Mouse (Mus musculus): ENCODE measurements around the gene BC004004. TPM values are rescaled to one million over a fixed set of nuclear protein-coding genes. Genes with fewer than 3 reads are reported as not detected.
"Not testable (repeated sequence)": the region's sequence is repeated elsewhere in the genome, so short reads cannot be mapped to it uniquely, and the experiment has no call there.

The BC004004 gene
- polyA plus RNA-seq, 1 experiment from 2014 or later: 108 TPM

- not testable (repeated sequence) for H3K27ac ChIP-seq; H3K4me3 ChIP-seq (ENCODE audit: inconsistent target); H3K36me3 ChIP-seq (ENCODE audit: inconsistent target)
- 88% methylated on average over 1 of the region's 2 CpGs for WGBS (ENCODE audit: missing documents)
- peaks cover 47% of the 10 kb centered on the region for H3K79me2 ChIP-seq (ENCODE audit: inconsistent target)
Measured at GRCm38 (mm10) chr17:29267040-29267439, 1.5 kb upstream of the BC004004 start.

GRCm38 (mm10) chr17:29267931-29268681, 482 bp upstream of the BC004004 start:
- 63% methylated on average over 6 of the region's 6 CpGs for WGBS (ENCODE audit: missing documents)
- peak overlapping the region; percentile 12; the same call in 1 of the 2 replicates for H3K4me3 ChIP-seq (ENCODE audit: inconsistent target)
- no peaks in the 10 kb centered on the region for H3K36me3 ChIP-seq (ENCODE audit: inconsistent target)
- H3K27ac ChIP-seq: 0 out of 2 replicates have a peak overlapping the region, but pooled peaks have one; percentile 5
- H3K79me2 ChIP-seq (ENCODE audit: inconsistent target): peaks cover 47% of the 10 kb centered on the region

GRCm38 (mm10) chr17:29269349-29269706, 740 bp downstream of the BC004004 start:
- WGBS (ENCODE audit: missing documents): 9% methylated on average over 9 of the region's 10 CpGs

GRCm38 (mm10) chr17:29270148-29270698, 1.6 kb downstream of the BC004004 start:
- H3K27ac ChIP-seq: no peak overlapping the region
- H3K36me3 ChIP-seq (ENCODE audit: inconsistent target): no peaks in the 10 kb centered on the region
- WGBS (ENCODE audit: missing documents): 88% methylated on average over 9 of the region's 9 CpGs
- no peak overlapping the region for H3K4me3 ChIP-seq (ENCODE audit: inconsistent target)
- peaks cover 61% of the 10 kb centered on the region for H3K79me2 ChIP-seq (ENCODE audit: inconsistent target)

More at GRCm38 (mm10) chr17:29269349-29269706, 740 bp downstream of the BC004004 start:
- peak overlapping the region; percentile 63 for H3K27ac ChIP-seq
- peaks cover 52% of the 10 kb centered on the region for H3K79me2 ChIP-seq (ENCODE audit: inconsistent target)
- no peaks in the 10 kb centered on the region for H3K36me3 ChIP-seq (ENCODE audit: inconsistent target)
- H3K4me3 ChIP-seq (ENCODE audit: inconsistent target): peak overlapping the region; percentile 71

- WGBS (ENCODE audit: missing documents): over 99% methylated on average over 6 of the region's 7 CpGs
- peaks cover 82% of the 10 kb centered on the region for H3K79me2 ChIP-seq (ENCODE audit: inconsistent target)
- H3K4me3 ChIP-seq (ENCODE audit: inconsistent target): no peak overlapping the region
- H3K27ac ChIP-seq: no peak overlapping the region
- H3K36me3 ChIP-seq (ENCODE audit: inconsistent target): peaks cover 5% of the 10 kb centered on the region; the same call in 1 of the 2 replicates
Measured at GRCm38 (mm10) chr17:29273156-29273555, 4.6 kb downstream of the BC004004 start.

GRCm38 (mm10) chr17:29273889-29274288, 5.3 kb downstream of the BC004004 start:
- H3K36me3 ChIP-seq (ENCODE audit: inconsistent target): peaks cover 12% of the 10 kb centered on the region; the same call in 1 of the 2 replicates
- no peak overlapping the region for H3K27ac ChIP-seq
- 89% methylated on average over 11 of the region's 11 CpGs for WGBS (ENCODE audit: missing documents)
- H3K79me2 ChIP-seq (ENCODE audit: inconsistent target): peaks cover 82% of the 10 kb centered on the region
- no peak overlapping the region for H3K4me3 ChIP-seq (ENCODE audit: inconsistent target)

- WGBS (ENCODE audit: missing documents): 100% methylated on average over 4 of the region's 5 CpGs
- Histone ChIP-seq H3K79me2 (ENCODE audit: inconsistent target) (peaks cover 19% of the 10 kb centered on the region; the same call in 1 of the 2 replicates), H3K36me3 (ENCODE audit: inconsistent target) (peaks cover 64% of the 10 kb centered on the region), H3K4me3 (ENCODE audit: inconsistent target) (no peak overlapping the region), H3K27ac (no peak overlapping the region)
Measured at GRCm38 (mm10) chr17:29280422-29280821, 11.8 kb downstream of the BC004004 start.

GRCm38 (mm10) chr17:29281541-29281940, 13.0 kb downstream of the BC004004 start:
- Histone ChIP-seq H3K27ac (no peak overlapping the region), H3K79me2 (ENCODE audit: inconsistent target) (peaks cover 8% of the 10 kb centered on the region; the same call in 1 of the 2 replicates), H3K4me3 (ENCODE audit: inconsistent target) (no peak overlapping the region), H3K36me3 (ENCODE audit: inconsistent target) (peaks cover 68% of the 10 kb centered on the region)
- WGBS (ENCODE audit: missing documents): 93% methylated on average over 5 of the region's 5 CpGs

GRCm38 (mm10) chr17:29282216-29282952, 13.8 kb downstream of the BC004004 start:
- Histone ChIP-seq H3K36me3 (ENCODE audit: inconsistent target) (peaks cover 73% of the 10 kb centered on the region), H3K79me2 (ENCODE audit: inconsistent target) (no peaks in the 10 kb centered on the region; the same call in 1 of the 2 replicates), H3K4me3 (ENCODE audit: inconsistent target) (no peak overlapping the region), H3K27ac (no peak overlapping the region)
- 94% methylated on average over 21 of the region's 21 CpGs for WGBS (ENCODE audit: missing documents)

- Histone ChIP-seq H3K79me2 (ENCODE audit: inconsistent target) (no peaks in the 10 kb centered on the region), H3K4me3 (ENCODE audit: inconsistent target) (no peak overlapping the region), H3K27ac (no peak overlapping the region), H3K36me3 (ENCODE audit: inconsistent target) (peaks cover 43% of the 10 kb centered on the region; the same call in 1 of the 2 replicates)
- WGBS (ENCODE audit: missing documents): 74% methylated on average over 7 of the region's 7 CpGs
Measured at GRCm38 (mm10) chr17:29291793-29292192, 23.2 kb downstream of the BC004004 start.

GRCm38 (mm10) chr17:29292996-29293395, 24.4 kb downstream of the BC004004 start:
- Histone ChIP-seq H3K79me2 (ENCODE audit: inconsistent target) (no peaks in the 10 kb centered on the region), H3K4me3 (ENCODE audit: inconsistent target) (no peak overlapping the region)
- 69% methylated on average over 3 of the region's 3 CpGs for WGBS (ENCODE audit: missing documents)

GRCm38 (mm10) chr17:29293807-29294605, 25.4 kb downstream of the BC004004 start:
- H3K79me2 ChIP-seq (ENCODE audit: inconsistent target): no peaks in the 10 kb centered on the region
- H3K36me3 ChIP-seq (ENCODE audit: inconsistent target): peaks cover 53% of the 10 kb centered on the region; the same call in 1 of the 2 replicates
- WGBS (ENCODE audit: missing documents): 90% methylated on average over 9 of the region's 9 CpGs
- H3K27ac ChIP-seq: no peak overlapping the region
- H3K4me3 ChIP-seq (ENCODE audit: inconsistent target): no peak overlapping the region

More at GRCm38 (mm10) chr17:29292996-29293395, 24.4 kb downstream of the BC004004 start:
- Histone ChIP-seq H3K27ac (no peak overlapping the region), H3K36me3 (ENCODE audit: inconsistent target) (peaks cover 43% of the 10 kb centered on the region; the same call in 1 of the 2 replicates)

GRCm38 (mm10) chr17:29295835-29296234, 27.2 kb downstream of the BC004004 start:
- Histone ChIP-seq H3K36me3 (ENCODE audit: inconsistent target) (peaks cover 70% of the 10 kb centered on the region; the same call in 1 of the 2 replicates), H3K4me3 (ENCODE audit: inconsistent target) (no peak overlapping the region), H3K27ac (no peak overlapping the region), H3K79me2 (ENCODE audit: inconsistent target) (no peaks in the 10 kb centered on the region)
- whole genome bisulfite sequencing (ENCODE audit: missing documents): 98% methylated on average over 5 of the region's 5 CpGs

- no peak overlapping the region for H3K27ac ChIP-seq
- peaks cover 85% of the 10 kb centered on the region; the same call in 1 of the 2 replicates for H3K36me3 ChIP-seq (ENCODE audit: inconsistent target)
- no peaks in the 10 kb centered on the region for H3K79me2 ChIP-seq (ENCODE audit: inconsistent target)
- WGBS (ENCODE audit: missing documents): 94% methylated on average over 10 of the region's 10 CpGs
- no peak overlapping the region for H3K4me3 ChIP-seq (ENCODE audit: inconsistent target)
Measured at GRCm38 (mm10) chr17:29297321-29297720, 28.7 kb downstream of the BC004004 start.
